Mouse (Mus musculus): ENCODE measurements around the gene Ston2.

Ston2 gene

GRCm38 (mm10) chr12:91654399-91655122 lies 133.6 kb downstream of the Ston2 start:
- no peak for DNase-seq

GRCm38 (mm10) chr12:91648426-91648825 lies 139.8 kb downstream of the Ston2 start:
- no peak for DNase-seq

- DNase-seq: no peak
Observed at GRCm38 (mm10) chr12:91645361-91646123, 142.6 kb downstream of the Ston2 start.

- no peak for DNase-seq
Observed at GRCm38 (mm10) chr12:91643221-91643620, 145.0 kb downstream of the Ston2 start.

GRCm38 (mm10) chr12:91642426-91643093 lies 145.6 kb downstream of the Ston2 start:
- DNase-seq: no peak

- DNase-seq: no peak
Observed at GRCm38 (mm10) chr12:91641631-91642141, 146.5 kb downstream of the Ston2 start.

- no peak for DNase-seq
Observed at GRCm38 (mm10) chr12:91641133-91641532, 147.1 kb downstream of the Ston2 start.

- peak; percentile 50 for DNase-seq
Observed at GRCm38 (mm10) chr12:91640712-91641111, 147.5 kb downstream of the Ston2 start.

- no peak for DNase-seq
Observed at GRCm38 (mm10) chr12:91638351-91638750, 149.8 kb downstream of the Ston2 start.

- no peak for DNase-seq
Observed at GRCm38 (mm10) chr12:91637136-91637909, 150.9 kb downstream of the Ston2 start.

- DNase-seq: no peak
Observed at GRCm38 (mm10) chr12:91626482-91626881, 161.7 kb downstream of the Ston2 start.

- peak; percentile 47 for DNase-seq
Observed at GRCm38 (mm10) chr12:91625013-91625412, 163.2 kb downstream of the Ston2 start.

- no peak for DNase-seq
Observed at GRCm38 (mm10) chr12:91609425-91609824, 178.8 kb downstream of the Ston2 start.

GRCm38 (mm10) chr12:91607678-91608077 lies 180.5 kb downstream of the Ston2 start:
- DNase-seq: no peak

- no peak for DNase-seq
Observed at GRCm38 (mm10) chr12:91606651-91607050, 181.5 kb downstream of the Ston2 start.

- DNase-seq: no peak
Observed at GRCm38 (mm10) chr12:91604600-91604999, 183.6 kb downstream of the Ston2 start.

- DNase-seq: no peak
Observed at GRCm38 (mm10) chr12:91592128-91592527, 196.1 kb downstream of the Ston2 start.

GRCm38 (mm10) chr12:91591191-91591590 lies 197.0 kb downstream of the Ston2 start:
- DNase-seq: no peak

- peak; percentile 10 for DNase-seq
Observed at GRCm38 (mm10) chr12:91590716-91591115, 197.5 kb downstream of the Ston2 start.

- DNase-seq: peak; percentile 95
Observed at GRCm38 (mm10) chr12:91589847-91590690, 198.1 kb downstream of the Ston2 start, which contains the start of gene Gtf2a1. Gtf2a1 (minus strand) TSS chr12:91590487.

- DNase-seq: no peak
Observed at GRCm38 (mm10) chr12:91589542-91589846, 198.7 kb downstream of the Ston2 start.

All from thymus, postnatal 25 days (tissue).